Mouse (Mus musculus): ENCODE results near the gene Ugt1a6b.

GRCm38 (mm10) chr1:88217144-88217543 is 114.1 kb downstream of the Ugt1a6b start:
- no peak for TF ChIP-seq POLR2A (IDR thresholded peaks at IDR 0.05; ENCODE audit: extremely low read depth, insufficient read depth, low read length)
- TF ChIP-seq CTCF (IDR thresholded peaks at IDR 0.05; ENCODE audit: extremely low read depth, insufficient read depth, low read length), result no peak

Measured in cortical plate, adult 2 months (tissue).